In the genomic region with DNA sequence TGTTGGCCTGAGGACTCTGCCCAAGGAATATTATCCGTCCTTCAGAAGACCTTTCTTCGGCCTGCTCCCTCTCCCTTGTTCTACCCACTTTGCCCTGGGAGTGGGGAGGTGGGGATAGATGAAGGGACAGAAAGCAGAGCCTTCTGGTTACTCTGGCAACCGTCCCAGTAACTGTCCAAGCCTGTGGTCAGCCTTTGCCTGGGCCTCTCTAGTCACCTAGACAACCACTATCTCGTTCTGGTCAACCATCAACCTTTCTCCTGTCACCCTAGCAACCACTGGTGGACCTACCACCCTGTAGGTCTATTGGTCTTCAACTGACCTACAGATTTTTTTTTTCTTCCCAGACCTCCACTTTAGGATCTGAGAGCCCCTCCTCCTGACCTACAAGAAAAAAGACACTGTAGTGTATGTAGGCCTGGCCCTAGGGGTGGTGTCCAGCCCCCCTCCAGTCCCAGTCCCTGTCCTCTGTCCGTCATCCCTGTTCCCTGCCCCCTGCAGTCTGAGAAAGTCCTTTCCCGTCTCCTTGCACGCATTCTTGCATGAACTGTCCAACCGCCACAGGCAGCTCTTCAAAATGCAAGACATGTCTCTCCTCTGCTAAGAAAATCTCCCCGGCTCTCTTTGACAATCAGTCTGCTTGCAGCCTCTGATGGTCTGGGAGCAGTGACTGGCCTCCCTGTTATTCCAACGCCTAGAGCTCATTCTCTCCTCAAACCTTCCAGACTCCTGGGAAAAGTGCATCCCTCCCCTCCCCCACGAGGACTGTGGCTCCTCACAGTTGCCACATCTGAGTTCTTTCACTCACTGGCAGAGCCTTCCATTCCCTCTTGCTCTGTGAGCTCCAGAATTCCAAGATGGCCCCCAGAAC, we compare ENCODE assay signal across 10 mouse cellular contexts. TPM values are rescaled to one million over a fixed set of nuclear protein-coding genes. Genes with fewer than 3 reads are reported as not detected.
A peak's percentile ranks its signal among the peaks of the same experiment; 100 is the strongest.
DNase-seq lines count a peak whose midpoint lies in the region; ATAC-seq lines count a peak whose summit lies in the region.
"Had no signal": no experiment of that assay in that cellular context is flagged by ENCODE, and none has a peak within 500 bp of the region (broad histone marks: within the 10 kb centered on the region; RNA-seq: fewer than 3 reads in every experiment).

No protein-coding gene starts in this region.

- 0 out of 4 replicates have a peak overlapping the region, but pooled peaks have one; percentile 12 to 13 for H3K27ac ChIP-seq in heart, embryonic 14.5 days (replicated peaks in 1 of 2; ENCODE audit: control insufficient read depth in 1 of 2, insufficient read depth in 1 of 2, low read depth in 2 of 2, low read length in 2 of 2)
- H3K27ac ChIP-seq in forebrain, embryonic 10.5 days: peak overlapping the region; percentile 48
- H3K27ac ChIP-seq in midbrain, embryonic 11.5 days (ENCODE audit: low read depth, low read length): peak overlapping the region; percentile 88
- H3K27ac ChIP-seq: embryonic facial prominence, embryonic 13.5 days had no signal

- no peaks in the 10 kb centered on the region for H3K27me3 ChIP-seq in heart, embryonic 14.5 days (ENCODE audit: control insufficient read depth, insufficient read depth, low read length)
- peaks cover 3% of the 10 kb centered on the region; the same call in 1 of the 2 replicates for H3K27me3 ChIP-seq in forebrain, embryonic 10.5 days (ENCODE audit: poor library complexity, severe bottlenecking)
- no peaks in the 10 kb centered on the region for H3K27me3 ChIP-seq in midbrain, embryonic 11.5 days (ENCODE audit: control insufficient read depth, insufficient read depth, low read length)
- H3K27me3 ChIP-seq: embryonic facial prominence, embryonic 13.5 days had no signal

- H3K4me2 ChIP-seq in heart, embryonic 14.5 days (ENCODE audit: low read length): no peak overlapping the region
- peak overlapping the region; percentile 8; the same call in 1 of the 2 replicates for H3K4me2 ChIP-seq in midbrain, embryonic 11.5 days
- H3K4me2 ChIP-seq: embryonic facial prominence, embryonic 13.5 days had no signal

- no peaks in the 10 kb centered on the region for H3K9me3 ChIP-seq in heart, embryonic 14.5 days (ENCODE audit: control insufficient read depth, low read length)
- no peaks in the 10 kb centered on the region for H3K9me3 ChIP-seq in forebrain, embryonic 10.5 days
- H3K9me3 ChIP-seq in midbrain, embryonic 11.5 days (ENCODE audit: control insufficient read depth, low read length): no peaks in the 10 kb centered on the region
- H3K9me3 ChIP-seq: embryonic facial prominence, embryonic 13.5 days had no signal

- no peak for DNase-seq in heart, adult 9 months (ENCODE audit: low spot score in 2 of 2)
- DNase-seq in 3T3-L1 (ENCODE audit: low read depth, low spot score): peak; percentile 75
- DNase-seq in forebrain, embryonic 10.5 days (ENCODE audit: extremely low spot score, low spot score): no peak
- DNase-seq in midbrain, embryonic 11.5 days (ENCODE audit: low spot score, missing footprints): peak; percentile 90
- no peak for DNase-seq in kidney, adult 11 months
- DNase-seq in ovary, postnatal 36 days (ENCODE audit: low spot score): no peak

- H3K4me3 ChIP-seq in heart, embryonic 14.5 days (ENCODE audit: control insufficient read depth in 1 of 2, insufficient read depth in 1 of 2, low read depth in 1 of 2, low read length in 2 of 2): no peak overlapping the region
- no peak overlapping the region for H3K4me3 ChIP-seq in forebrain, embryonic 10.5 days
- no peak overlapping the region for H3K4me3 ChIP-seq in midbrain, embryonic 11.5 days (ENCODE audit: low read depth, low read length)
- H3K4me3 ChIP-seq: embryonic facial prominence, embryonic 13.5 days; myocyte had no signal

- ATAC-seq in heart, embryonic 14.5 days (ENCODE audit: insufficient number of reproducible peaks, insufficient read depth, low FRiP score, low read depth): peak; percentile 47; the same call in 1 of the 2 replicates
- peak; percentile 88 for ATAC-seq in midbrain, embryonic 11.5 days (ENCODE audit: low FRiP score)
- ATAC-seq in megakaryocyte-erythroid progenitor cell, adult 5-6 weeks (replicated peaks; ENCODE audit: low FRiP score, low TSS enrichment, poor library complexity, severe bottlenecking): no peak

- WGBS in heart, embryonic 14.5 days: 26% methylated on average over 11 of the region's 11 CpGs
- 68% methylated on average over 11 of the region's 11 CpGs for WGBS in forebrain, embryonic 10.5 days
- WGBS in midbrain, embryonic 11.5 days: 28% methylated on average over 11 of the region's 11 CpGs

- H3K9ac ChIP-seq in heart, embryonic 14.5 days (ENCODE audit: low read length): no peak overlapping the region
- H3K9ac ChIP-seq in midbrain, embryonic 11.5 days (ENCODE audit: low read length): no peak overlapping the region; the same call in 1 of the 2 replicates
- H3K9ac ChIP-seq: embryonic facial prominence, embryonic 13.5 days had no signal

- H3K36me3 ChIP-seq in heart, embryonic 14.5 days (ENCODE audit: control insufficient read depth, insufficient read depth, low read length): no peaks in the 10 kb centered on the region
- H3K36me3 ChIP-seq in forebrain, embryonic 10.5 days (replicated peaks): no peaks in the 10 kb centered on the region
- no peaks in the 10 kb centered on the region for H3K36me3 ChIP-seq in midbrain, embryonic 11.5 days (ENCODE audit: control insufficient read depth, insufficient read depth, low read length)
- H3K36me3 ChIP-seq: embryonic facial prominence, embryonic 13.5 days had no signal

- H3K4me1 ChIP-seq in heart, embryonic 14.5 days (ENCODE audit: control insufficient read depth in 2 of 2, insufficient read depth in 2 of 2, low read length in 2 of 2): peaks cover 15 to 20% of the 10 kb centered on the region in 2 experiments
- peaks cover 27% of the 10 kb centered on the region for H3K4me1 ChIP-seq in forebrain, embryonic 10.5 days
- H3K4me1 ChIP-seq in midbrain, embryonic 11.5 days (ENCODE audit: control insufficient read depth, insufficient read depth, low read length): peaks cover 14% of the 10 kb centered on the region

RNA-seq across cellular contexts. Expression of a gene that starts 9.5 kb away (rescaled TPM):
- 0.30 and 0.32 TPM in 2 replicates for polyA plus RNA-seq in heart, embryonic 14.5 days (2014; fragmentation: Nextera tagmentation; extraction: Ambion mirVana)
- 0.09 and 0.20 TPM in 2 replicates for polyA plus RNA-seq in forebrain, embryonic 10.5 days (2016; fragmentation: Nextera tagmentation; extraction: Ambion mirVana)
- 0.07 and 0.12 TPM in 2 replicates for polyA plus RNA-seq in midbrain, embryonic 11.5 days (2014; fragmentation: Nextera tagmentation; extraction: Ambion mirVana)
- total RNA-seq in megakaryocyte-erythroid progenitor cell, adult 5-6 weeks (2014; fragmentation: Nextera tagmentation): not detected in 2 replicates
- not detected in 2 replicates for total RNA-seq in megakaryocyte-erythroid progenitor cell, adult 5-6 weeks (2017)

RNA-seq across cellular contexts. Expression of a gene that starts 13.2 kb away (rescaled TPM):
- 5.1 and 6.6 TPM in 2 replicates for polyA plus RNA-seq in heart, embryonic 14.5 days (2014; fragmentation: Nextera tagmentation; extraction: Ambion mirVana)
- polyA plus RNA-seq in forebrain, embryonic 10.5 days (2016; fragmentation: Nextera tagmentation; extraction: Ambion mirVana): 24.4 and 25.7 TPM in 2 replicates
- 21.4 and 21.9 TPM in 2 replicates for polyA plus RNA-seq in midbrain, embryonic 11.5 days (2014; fragmentation: Nextera tagmentation; extraction: Ambion mirVana)
- total RNA-seq in megakaryocyte-erythroid progenitor cell, adult 5-6 weeks (2014; fragmentation: Nextera tagmentation): not detected in 2 replicates
- 0.04 TPM in 1 of 2 replicates, not detected in the other for total RNA-seq in megakaryocyte-erythroid progenitor cell, adult 5-6 weeks (2017)

Comparison
In these comparisons a context has a peak if more than half of its experiments do, and no peak if none do; other contexts are left out.
1. H3K27ac ChIP-seq: peak in every context shown above with its lines; median percentile 88 in midbrain, embryonic 11.5 days; 48 in forebrain, embryonic 10.5 days; 12 in heart, embryonic 14.5 days.
2. DNase-seq: peak in 3T3-L1 (single experiment) and midbrain, embryonic 11.5 days (single experiment); none in heart, adult 9 months (0 of 2), forebrain, embryonic 10.5 days (single experiment), kidney, adult 11 months (single experiment) and ovary, postnatal 36 days (single experiment).